Comparison of ENCODE assay signal across 8 mouse cellular contexts in genomic region chr6:54992141-54992540, GRCm38 (mm10). TPM values are rescaled to one million over a fixed set of nuclear protein-coding genes. Genes with fewer than 3 reads are reported as not detected.
DNase-seq lines count a peak whose midpoint lies in the region; ATAC-seq and TF ChIP-seq lines count a peak whose summit lies in the region.

No protein-coding gene starts in this region.

- H3K4me3 ChIP-seq in kidney, embryonic 16.5 days (ENCODE audit: low read length): peak overlapping the region; percentile 50
- peak overlapping the region; percentile 53 for H3K4me3 ChIP-seq in cortical plate, adult 2 months (ENCODE audit: insufficient read depth, low read length)
- peak overlapping the region; percentile 43 for H3K4me3 ChIP-seq in intestine, embryonic 14.5 days (ENCODE audit: low read depth, low read length)

- H3K27me3 ChIP-seq in kidney, embryonic 16.5 days (ENCODE audit: insufficient read depth, low read length): no peaks in the 10 kb centered on the region
- no peaks in the 10 kb centered on the region for H3K27me3 ChIP-seq in intestine, embryonic 14.5 days (replicated peaks; ENCODE audit: control insufficient read depth, insufficient read depth, low read length)

- TF ChIP-seq POLR2A in cortical plate, adult 2 months (IDR thresholded peaks at IDR 0.05; ENCODE audit: extremely low read depth, insufficient read depth, low read length): no peak

- H3K4me1 ChIP-seq in kidney, embryonic 16.5 days (ENCODE audit: insufficient read depth, low read length): peaks cover 6% of the 10 kb centered on the region; the same call in 1 of the 2 replicates
- no peaks in the 10 kb centered on the region; the same call in 1 of the 2 replicates for H3K4me1 ChIP-seq in cortical plate, adult 2 months (ENCODE audit: control insufficient read depth, insufficient read depth, low read length)
- H3K4me1 ChIP-seq in intestine, embryonic 14.5 days (replicated peaks; ENCODE audit: control insufficient read depth, insufficient read depth, low read length): no peaks in the 10 kb centered on the region; the same call in 1 of the 2 replicates

- no peak for DNase-seq in kidney, postnatal 36 days
- DNase-seq in intestine, embryonic 14.5 days (ENCODE audit: low spot score): no peak
- DNase-seq in neural tube, embryonic 10.5 days (ENCODE audit: extremely low spot score, low spot score): peak; percentile 17
- DNase-seq in adrenal gland, postnatal 4 days (ENCODE audit: low spot score in 2 of 2): no peak
- no peak for DNase-seq in right cerebral cortex, postnatal 4 days

- no peak for TF ChIP-seq CTCF in cortical plate, adult 2 months (IDR thresholded peaks at IDR 0.05; ENCODE audit: extremely low read depth, insufficient read depth, low read length)

- 3% methylated on average over 7 of the region's 7 CpGs for WGBS in kidney, embryonic 16.5 days
- WGBS in intestine, embryonic 14.5 days: 4% methylated on average over 7 of the region's 7 CpGs

- peak overlapping the region; percentile 61 for H3K9ac ChIP-seq in kidney, embryonic 16.5 days (replicated peaks; ENCODE audit: low read length)
- peak overlapping the region; percentile 40 for H3K9ac ChIP-seq in intestine, embryonic 14.5 days (ENCODE audit: low read length)

- peak overlapping the region; percentile 87 for H3K4me2 ChIP-seq in kidney, embryonic 16.5 days (replicated peaks; ENCODE audit: low read depth, low read length)
- H3K4me2 ChIP-seq in intestine, embryonic 14.5 days (ENCODE audit: low read length): peak overlapping the region; percentile 86

- H3K27ac ChIP-seq in kidney, embryonic 16.5 days (ENCODE audit: low read length): peak overlapping the region; percentile 22; the same call in 1 of the 2 replicates
- H3K27ac ChIP-seq in cortical plate, adult 2 months (ENCODE audit: insufficient read depth, low read length): peak overlapping the region; percentile 24
- H3K27ac ChIP-seq in intestine, embryonic 14.5 days (ENCODE audit: low read depth): no peak overlapping the region

- H3K9me3 ChIP-seq in kidney, embryonic 16.5 days (ENCODE audit: low read length): no peaks in the 10 kb centered on the region
- no peaks in the 10 kb centered on the region for H3K9me3 ChIP-seq in intestine, embryonic 14.5 days (ENCODE audit: control insufficient read depth, low read length)

- no peak for ATAC-seq in kidney, embryonic 16.5 days (ENCODE audit: low FRiP score, low TSS enrichment)
- ATAC-seq in intestine, embryonic 14.5 days (replicated peaks; ENCODE audit: low FRiP score, low TSS enrichment, low read depth): no peak
- ATAC-seq in erythroid progenitor cell, adult 5-6 weeks (replicated peaks; ENCODE audit: low FRiP score, poor library complexity, severe bottlenecking): no peak

- H3K36me3 ChIP-seq in kidney, embryonic 16.5 days (ENCODE audit: insufficient read depth, low read length): no peaks in the 10 kb centered on the region
- H3K36me3 ChIP-seq in intestine, embryonic 14.5 days (ENCODE audit: control insufficient read depth, insufficient read depth, low read length): no peaks in the 10 kb centered on the region

RNA-seq across cellular contexts. Expression of gene Ggct, which starts 0.6 kb away (rescaled TPM):
- 7.9 and 9.8 TPM in 2 replicates for polyA plus RNA-seq in kidney, embryonic 16.5 days (2015; fragmentation: Nextera tagmentation; extraction: Ambion mirVana)
- polyA plus RNA-seq in cortical plate, adult 2 months (2012; rRNA removed): 16.6 and 19.8 TPM in 2 replicates
- polyA plus RNA-seq in intestine, embryonic 14.5 days (2014; fragmentation: Nextera tagmentation; extraction: Ambion mirVana): 9.9 and 12.7 TPM in 2 replicates
- 10 to 100 TPM in 1 of 2 experiments, 1 to 10 TPM in 1; 7.1 to 13.2 TPM for total RNA-seq in adrenal gland, postnatal 4 days (2021)
- 6.8 TPM in 1 of 2 replicates, not detected in the other for total RNA-seq in erythroid progenitor cell, adult 5-6 weeks (2015; ENCODE audit: low replicate concordance)
- 1.0 and 1.6 TPM in 2 replicates for total RNA-seq in erythroid progenitor cell, adult 5-6 weeks (2017; ENCODE audit: low replicate concordance)

RNA-seq across cellular contexts. Expression of gene Nod1, which starts 19.7 kb away (rescaled TPM):
- polyA plus RNA-seq in kidney, embryonic 16.5 days (2015; fragmentation: Nextera tagmentation; extraction: Ambion mirVana): 4.8 and 6.4 TPM in 2 replicates
- 6.0 and 6.4 TPM in 2 replicates for polyA plus RNA-seq in cortical plate, adult 2 months (2012; rRNA removed)
- polyA plus RNA-seq in intestine, embryonic 14.5 days (2014; fragmentation: Nextera tagmentation; extraction: Ambion mirVana): 5.6 and 6.7 TPM in 2 replicates
- total RNA-seq in adrenal gland, postnatal 4 days (2021): 1 to 10 TPM; 9.1 to 9.8 TPM
- total RNA-seq in erythroid progenitor cell, adult 5-6 weeks (2015; ENCODE audit: low replicate concordance): 1.8 and 16.3 TPM in 2 replicates
- total RNA-seq in erythroid progenitor cell, adult 5-6 weeks (2017; ENCODE audit: low replicate concordance): 0.98 and 2.3 TPM in 2 replicates

RNA-seq across cellular contexts. Expression of gene Gars, which starts 45.7 kb away (rescaled TPM):
- 144 and 145 TPM in 2 replicates for polyA plus RNA-seq in kidney, embryonic 16.5 days (2015; fragmentation: Nextera tagmentation; extraction: Ambion mirVana)
- 96.8 and 99.2 TPM in 2 replicates for polyA plus RNA-seq in cortical plate, adult 2 months (2012; rRNA removed)
- polyA plus RNA-seq in intestine, embryonic 14.5 days (2014; fragmentation: Nextera tagmentation; extraction: Ambion mirVana): 168 and 173 TPM in 2 replicates
- 100 to 1,000 TPM; 101 to 109 TPM for total RNA-seq in adrenal gland, postnatal 4 days (2021)
- 28.5 and 46.1 TPM in 2 replicates for total RNA-seq in erythroid progenitor cell, adult 5-6 weeks (2015; ENCODE audit: low replicate concordance)
- total RNA-seq in erythroid progenitor cell, adult 5-6 weeks (2017; ENCODE audit: low replicate concordance): 45.3 and 48.4 TPM in 2 replicates
